Mouse (Mus musculus) liver, adult 2 months (tissue): ENCODE measurements around the gene Grhl3. TPM values are rescaled to one million over a fixed set of nuclear protein-coding genes. Genes with fewer than 3 reads are reported as not detected.
A peak's percentile ranks its signal among the peaks of the same experiment; 100 is the strongest.

Experiments used
- DNase-seq: peaks from one replicate; pipeline ENCODE4 v3.0.0-alpha.2; 2011; ENCODE audit warnings: low read depth, low spot score; ENCODE audit errors: extremely low read depth
- H3K27ac ChIP-seq: fragments of 200-500 bp; replicated peaks from 2 replicates; pipeline ENCODE4 v1.5.1; 2012; ENCODE audit warnings: low read depth, mild to moderate bottlenecking, control low read depth, inconsistent platforms, low read length; ENCODE audit not compliant: insufficient read depth
- H3K27me3 ChIP-seq: fragments of 200-500 bp; 2 replicates; pipeline ENCODE4 v1.6.1; 2012; ENCODE audit warnings: mild to moderate bottlenecking, moderate library complexity, low read length, inconsistent platforms; ENCODE audit not compliant: control insufficient read depth, insufficient read depth
- H3K36me3 ChIP-seq: fragments of 200-500 bp; 2 replicates; pipeline ENCODE4 v1.6.1; 2012; ENCODE audit warnings: low read length, inconsistent platforms; ENCODE audit not compliant: control insufficient read depth, insufficient read depth
- H3K4me1 ChIP-seq: fragments of 200-500 bp; 2 replicates; pipeline ENCODE4 v1.6.1; 2011; ENCODE audit warnings: low read length; ENCODE audit not compliant: control insufficient read depth, insufficient read depth
- H3K4me3 ChIP-seq: fragments of 200-500 bp; 2 replicates; pipeline ENCODE4 v1.5.1; 2011; ENCODE audit warnings: low read depth, mild to moderate bottlenecking, control low read depth, low read length, moderate library complexity; ENCODE audit not compliant: insufficient read depth
- H3K79me2 ChIP-seq: fragments of 200-500 bp; 2 replicates; pipeline ENCODE4 v1.6.1; 2012; ENCODE audit warnings: inconsistent platforms, mild to moderate bottlenecking, low read length, moderate library complexity; ENCODE audit not compliant: control insufficient read depth, insufficient read depth
- H3K9ac ChIP-seq: fragments of 200-500 bp; 2 replicates; pipeline ENCODE4 v1.6.1; 2012; ENCODE audit warnings: low read depth, mild to moderate bottlenecking, control low read depth, inconsistent platforms, low read length
- CTCF ChIP-seq: fragments of 200-500 bp; IDR thresholded peaks from 2 replicates; pipeline ENCODE4 v1.5.1; 2011; ENCODE audit warnings: low read depth, low read length, control low read depth
- POLR2A ChIP-seq: fragments of 200-500 bp; IDR thresholded peaks from 2 replicates; pipeline ENCODE4 v1.6.1; 2011; ENCODE audit warnings: low read length, control low read depth; ENCODE audit not compliant: insufficient read depth; ENCODE audit errors: extremely low read depth
- WGBS: fragments of 180-500 bp; shearing (Covaris S2); methylation state at CpG from one replicate; pipeline ENCODE4 v1.1.7; 2018; 5-methylcytosine and 5-hydroxymethylcytosine counted together
- polyA plus RNA-seq: library from polyadenylated mRNA; depleted of rRNA; stranded (reverse); fragments of >200 nt; gene quantifications from 2 replicates; pipeline ENCODE4 v1.2.3, GENCODE M21; 2012
- total RNA-seq: library from RNA; depleted of rRNA; stranded (reverse); fragments of >200 nt; gene quantifications from 2 replicates; pipeline ENCODE4 v1.2.3, GENCODE M21; 2014

Gene Grhl3
- total and polyA plus RNA-seq, 2 experiments, result 0.04 to 0.09 TPM

DNA sequence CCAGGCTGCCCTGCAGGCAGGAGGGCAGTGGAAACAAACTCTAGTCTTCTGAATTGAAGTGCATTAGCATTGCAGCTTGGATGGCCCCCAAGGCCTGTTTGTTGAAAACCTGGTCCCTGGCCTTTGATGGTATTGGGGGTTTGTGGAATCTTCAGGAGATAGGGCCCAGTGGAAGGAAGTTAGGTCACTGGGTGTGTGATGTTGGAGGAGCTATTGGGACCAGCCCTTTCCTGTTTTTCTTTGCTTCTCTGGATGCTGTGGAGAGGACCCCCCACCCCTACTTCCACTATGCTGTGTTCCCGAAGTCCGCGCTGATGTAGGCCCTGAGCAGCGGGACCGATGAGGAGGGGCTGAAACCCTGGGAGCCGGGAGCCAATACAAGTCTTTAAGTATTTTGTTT is 75.3 kb downstream of the Grhl3 start:
- no peak for TF ChIP-seq CTCF
- no peak for TF ChIP-seq POLR2A
- DNase-seq, result no peak

GRCm38 (mm10) chr4:135495810-135496209 is 77.6 kb downstream of the Grhl3 start:
- peak; percentile 69 for DNase-seq
- Histone ChIP-seq H3K79me2 (no peaks in the 10 kb centered on the region), H3K27me3 (no peaks in the 10 kb centered on the region), H3K27ac (no peak overlapping the region), H3K36me3 (no peaks in the 10 kb centered on the region), H3K4me1 (peaks cover 6% of the 10 kb centered on the region; the same call in 1 of the 2 replicates), H3K4me3 (no peak overlapping the region), H3K9ac (no peak overlapping the region)
- TF ChIP-seq CTCF, result no peak
- no peak for TF ChIP-seq POLR2A
- WGBS, result 29% methylated on average over 18 of the region's 18 CpGs

More for the DNA sequence above, 75.3 kb downstream of the Grhl3 start:
- no peak overlapping the region for H3K4me3 ChIP-seq
- no peaks in the 10 kb centered on the region for H3K27me3 ChIP-seq
- no peak overlapping the region for H3K27ac ChIP-seq
- H3K4me1 ChIP-seq, result peaks cover 6% of the 10 kb centered on the region; the same call in 1 of the 2 replicates
- no peaks in the 10 kb centered on the region for H3K36me3 ChIP-seq
- no peaks in the 10 kb centered on the region for H3K79me2 ChIP-seq
- H3K9ac ChIP-seq, result no peak overlapping the region
- WGBS, result 85% methylated on average over 6 of the region's 6 CpGs

DNA sequence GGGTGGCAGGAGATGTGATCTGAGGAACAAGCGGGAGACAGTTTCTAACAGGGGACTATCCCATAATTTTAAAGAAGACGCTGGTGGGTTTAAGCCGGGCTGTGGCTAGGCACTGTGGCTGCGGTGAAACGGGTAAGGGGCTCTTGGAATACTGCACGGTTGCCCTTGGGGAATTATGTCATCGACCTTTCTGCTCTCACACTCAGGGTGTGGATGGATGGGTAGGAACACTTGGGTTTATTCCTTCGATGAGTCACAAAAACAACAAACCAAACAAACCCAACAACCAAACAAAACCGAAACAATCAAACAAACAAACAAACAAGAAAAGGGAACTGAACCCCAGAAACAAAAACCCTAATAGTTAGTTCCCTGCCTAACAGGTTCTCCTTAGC is 78.0 kb downstream of the Grhl3 start:
- Histone ChIP-seq H3K36me3 (peaks cover 3% of the 10 kb centered on the region; the same call in 1 of the 2 replicates), H3K79me2 (no peaks in the 10 kb centered on the region), H3K4me3 (peak overlapping the region; percentile 80; the same call in 1 of the 2 replicates), H3K9ac (no peak overlapping the region; the same call in 1 of the 2 replicates), H3K27me3 (no peaks in the 10 kb centered on the region), H3K4me1 (peaks cover 6% of the 10 kb centered on the region; the same call in 1 of the 2 replicates), H3K27ac (no peak overlapping the region)
- WGBS, result 19% methylated on average over 9 of the region's 9 CpGs
- TF ChIP-seq POLR2A (no peak), CTCF (no peak)
- no peak for DNase-seq

DNA sequence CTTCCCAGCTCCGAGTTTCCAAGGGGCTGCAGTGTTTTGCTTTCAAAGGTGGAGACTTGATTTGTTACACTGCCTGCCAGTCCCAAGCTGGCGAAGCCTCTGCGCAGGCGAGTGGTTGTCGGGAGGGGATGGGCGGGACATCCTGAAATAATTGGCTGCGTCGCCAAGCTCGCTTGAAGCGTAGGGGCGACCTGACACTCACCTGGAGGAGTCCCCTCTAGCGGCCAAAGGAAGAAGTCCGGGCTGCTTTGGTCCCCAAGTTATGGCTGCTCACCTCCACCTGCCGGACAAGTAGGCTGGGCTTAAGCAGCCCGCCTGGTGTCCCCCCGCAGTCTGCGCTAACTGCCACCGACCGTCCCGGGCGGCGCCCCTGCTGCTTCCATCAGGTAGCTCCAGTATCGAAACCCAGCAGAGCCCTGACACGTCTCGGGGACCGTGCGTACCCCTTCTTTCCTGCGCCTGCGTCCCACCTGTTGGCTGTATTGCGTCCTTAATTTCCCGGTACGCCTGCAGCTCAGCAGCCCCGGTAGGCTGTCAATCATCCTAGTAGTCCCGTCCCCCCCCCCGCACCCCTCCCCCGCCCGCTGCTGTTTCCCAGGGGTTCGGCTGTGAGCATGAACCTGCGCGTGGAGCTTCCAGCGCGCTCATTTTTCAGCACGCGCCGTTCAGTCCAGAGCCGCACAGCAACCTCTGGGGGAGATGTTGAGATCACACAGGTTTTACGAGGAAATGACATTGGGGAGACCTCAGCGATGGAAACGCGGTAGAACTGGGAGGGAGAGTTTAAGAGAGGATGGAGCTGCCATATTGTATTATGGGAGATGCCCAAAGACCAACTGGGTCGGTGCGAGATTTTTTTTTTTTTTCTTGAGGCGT is 78.7 kb downstream of the Grhl3 start, which contains the start of the genes Stpg1 and Nipal3:
Gene Stpg1, plus strand, starts transcription at position 270 of the 876 bp plus-strand sequence.
Gene Nipal3, minus strand, starts transcription at position 518 of the 876 bp plus-strand sequence.
- Histone ChIP-seq H3K27me3 (no peaks in the 10 kb centered on the region), H3K36me3 (peaks cover 4% of the 10 kb centered on the region; the same call in 1 of the 2 replicates), H3K27ac (peak within 1 kb of the TSS; percentile 28; the same call in 1 of the 2 replicates), H3K4me1 (peaks cover 6% of the 10 kb centered on the region; the same call in 1 of the 2 replicates), H3K9ac (peak within 1 kb of the TSS; percentile 66), H3K4me3 (peak within 1 kb of the TSS; percentile 80), H3K79me2 (no peaks in the 10 kb centered on the region)
- TF ChIP-seq POLR2A (0 out of 2 replicates have a peak, but pooled peaks have one; percentile 2), CTCF (peak; percentile 79)
- under 1% methylated on average over 53 of the region's 53 CpGs for WGBS
- DNase-seq, result peak; percentile 92

DNA sequence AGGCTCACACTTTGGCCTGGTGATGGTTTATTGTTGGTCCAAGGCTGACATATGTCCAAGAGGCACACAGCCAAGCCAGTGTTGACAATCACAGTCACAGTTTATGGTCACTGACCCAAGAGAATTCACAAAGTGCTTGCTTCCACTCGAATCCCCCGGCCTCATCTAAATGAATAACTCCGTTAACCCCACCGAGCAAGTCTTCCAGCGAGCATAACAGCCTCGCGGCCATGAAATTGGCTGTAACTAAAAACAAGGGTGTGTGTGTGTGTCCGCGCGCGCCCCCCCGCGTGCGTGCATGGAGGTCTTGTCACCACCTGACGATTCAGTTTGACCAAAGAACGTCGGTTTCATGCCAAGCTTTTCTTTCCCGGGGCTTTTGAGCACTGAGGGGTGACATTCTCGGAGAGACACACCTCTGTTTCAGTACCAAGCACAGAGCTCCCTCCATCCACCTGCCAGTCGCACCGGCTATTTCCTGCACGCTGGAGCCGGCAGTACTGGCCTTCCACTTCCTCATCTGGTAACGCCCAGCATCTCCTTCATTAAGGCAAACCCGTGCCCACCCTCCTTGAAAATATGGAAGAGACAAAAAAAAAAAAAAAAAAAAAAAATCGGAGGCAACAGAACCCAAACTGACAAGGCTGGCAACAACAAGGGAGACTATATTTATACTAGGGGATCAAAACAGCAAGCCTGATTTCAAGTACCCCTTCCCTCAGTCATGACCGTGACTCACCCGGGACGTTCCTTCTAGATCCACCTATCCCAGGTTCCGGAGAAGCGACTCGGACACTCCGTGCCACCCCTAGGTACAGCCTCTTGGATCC is 79.5 kb downstream of the Grhl3 start:
- WGBS, result 2% methylated on average over 33 of the region's 33 CpGs
- H3K4me1 ChIP-seq, result peaks cover 6% of the 10 kb centered on the region; the same call in 1 of the 2 replicates
- peak overlapping the region; percentile 80 for H3K4me3 ChIP-seq
- peaks cover 4% of the 10 kb centered on the region; the same call in 1 of the 2 replicates for H3K36me3 ChIP-seq
- no peaks in the 10 kb centered on the region for H3K27me3 ChIP-seq
- peak overlapping the region; percentile 39 for H3K9ac ChIP-seq
- no peak overlapping the region for H3K27ac ChIP-seq
- H3K79me2 ChIP-seq, result no peaks in the 10 kb centered on the region
- peak; percentile 23; the same call in 1 of the 2 replicates for TF ChIP-seq CTCF
- TF ChIP-seq POLR2A, result 0 out of 2 replicates have a peak, but pooled peaks have one; percentile 7
- peak; percentile 63 for DNase-seq
